Mouse (Mus musculus) monocyte, adult 5-6 weeks (primary cell): ENCODE measurements at regions not wholly inside any gene's neighbourhood (a gene's known extent, or its start where the extent isn't known, plus 50 kb on each side); places are given as distances from the start of the nearest gene placed in this dataset.
"Not testable (repeated sequence)": the region's sequence is repeated elsewhere in the genome, so short reads cannot be mapped to it uniquely, and the experiment has no call there.

Experiments used
- ATAC-seq: fragments of 153-309, 156-312 bp; replicated peaks from 2 replicates; pipeline ENCODE4 v1.8.0; 2017; ENCODE audit warnings: mild to moderate bottlenecking; ENCODE audit not compliant: low TSS enrichment, insufficient number of reproducible peaks, severe bottlenecking, poor library complexity, low FRiP score

GRCm38 (mm10) chr9:33095654-33096053 lies 459.6 kb downstream of the Ets1 start:
- ATAC-seq: peak; percentile 82

DNA sequence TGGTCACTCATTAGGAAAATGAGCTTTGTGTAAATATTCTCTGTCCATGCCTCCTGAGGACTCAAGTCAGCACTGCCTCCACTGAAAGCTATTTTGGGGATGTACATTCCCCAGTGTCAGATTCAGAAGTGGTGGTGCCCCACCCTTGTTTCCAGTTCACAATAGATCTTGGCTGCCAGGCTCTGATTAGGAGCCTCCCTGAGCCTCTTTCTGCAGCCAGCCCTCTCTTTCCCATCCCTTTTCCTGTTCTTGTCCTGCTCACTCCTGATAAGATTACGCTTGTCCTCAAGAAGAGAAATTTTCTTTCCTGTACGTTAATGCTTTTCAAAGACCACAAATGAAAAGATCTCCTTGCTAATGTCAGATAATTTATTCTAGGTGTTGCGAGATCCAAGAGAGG lies 465.2 kb downstream of the Ets1 start:
- no peak for ATAC-seq

- ATAC-seq: no peak
Observed at GRCm38 (mm10) chr9:33104623-33105074, 468.6 kb downstream of the Ets1 start.

DNA sequence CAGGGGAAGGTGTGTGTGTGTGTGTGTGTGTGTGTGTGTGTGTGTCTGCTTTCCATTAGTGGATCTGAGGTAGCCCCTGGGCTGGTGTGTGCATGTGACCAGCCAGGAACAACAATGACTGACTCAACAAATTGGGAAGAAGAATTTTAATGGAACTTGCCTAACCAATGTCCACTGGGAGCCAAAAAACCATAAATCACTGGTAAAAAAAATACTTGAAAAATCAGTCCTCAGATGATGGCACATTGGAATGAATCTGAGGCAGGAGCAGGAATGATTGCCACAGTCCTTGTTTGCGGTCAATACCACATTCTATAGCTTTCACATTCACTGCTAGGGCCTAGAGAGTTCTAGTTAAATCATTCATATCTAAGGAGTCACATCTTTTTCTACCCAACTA lies 487.8 kb downstream of the Ets1 start:
- no peak for ATAC-seq

DNA sequence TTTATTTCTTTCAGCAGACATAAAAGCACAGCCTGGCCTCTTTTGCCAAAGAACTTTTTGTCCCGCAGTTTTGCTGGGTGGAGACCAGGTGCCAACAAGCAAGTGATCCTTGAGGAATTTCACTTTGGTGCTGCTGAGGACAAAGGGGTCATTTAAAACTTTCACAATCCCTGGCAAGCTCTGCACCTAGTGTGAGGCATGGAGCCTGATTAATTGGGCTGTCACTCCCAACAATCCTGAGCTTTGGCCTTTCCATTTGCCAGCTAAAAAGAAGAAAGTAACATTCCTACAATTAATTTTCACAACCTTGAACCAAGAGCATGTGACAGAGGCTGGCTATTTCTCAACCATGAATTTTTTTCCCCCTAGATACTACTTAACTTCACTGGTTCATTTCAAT lies 516.2 kb downstream of the Ets1 start:
- no peak for ATAC-seq

DNA sequence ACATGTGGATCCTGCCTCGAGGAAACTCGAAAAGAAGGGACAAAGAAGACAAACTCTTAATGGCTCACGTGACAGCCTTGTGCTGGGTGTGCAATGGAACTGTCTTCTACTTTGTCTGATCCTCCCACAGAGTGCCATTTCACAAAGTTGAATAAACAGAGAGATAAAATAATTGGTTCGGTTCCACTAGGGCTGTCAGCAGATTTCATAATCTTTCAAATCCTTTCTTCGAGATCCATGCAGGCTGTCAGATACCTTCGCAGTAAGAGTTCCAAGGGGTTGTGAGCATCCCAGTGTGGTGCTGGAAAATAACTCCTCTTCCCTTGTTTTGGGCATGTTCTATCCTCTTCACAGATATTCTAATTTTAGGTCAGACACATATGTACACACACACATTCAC lies 532.1 kb downstream of the Ets1 start:
- ATAC-seq: no peak

GRCm38 (mm10) chr9:33169093-33169492 lies 533.1 kb downstream of the Ets1 start:
- ATAC-seq: not testable (repeated sequence)

DNA sequence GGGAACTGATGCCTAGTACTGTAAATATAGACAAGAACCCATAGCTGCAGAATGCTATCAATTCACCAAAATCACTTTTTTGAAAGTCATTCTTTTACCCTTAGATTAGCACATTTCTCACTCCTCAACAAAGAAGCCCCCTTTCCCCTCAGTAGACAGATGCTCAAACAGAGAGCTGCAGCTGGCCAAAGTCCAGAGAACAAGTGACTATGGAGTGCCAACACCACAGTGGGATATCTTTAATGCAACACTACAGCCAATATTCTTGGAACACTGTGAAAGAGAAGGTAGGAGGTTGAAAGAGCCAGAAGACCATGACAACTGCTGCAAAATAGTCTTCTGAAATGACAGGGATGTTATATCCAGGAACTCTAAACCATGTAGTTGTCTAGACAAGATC lies 544.0 kb downstream of the Ets1 start:
- no peak for ATAC-seq

- no peak for ATAC-seq
Observed at GRCm38 (mm10) chr9:33187187-33187586, 551.2 kb downstream of the Ets1 start.

- ATAC-seq: no peak
Observed at GRCm38 (mm10) chr9:33209083-33209482, 573.1 kb downstream of the Ets1 start.

- no peak for ATAC-seq
Observed at GRCm38 (mm10) chr9:33214523-33214922, 578.5 kb downstream of the Ets1 start.

DNA sequence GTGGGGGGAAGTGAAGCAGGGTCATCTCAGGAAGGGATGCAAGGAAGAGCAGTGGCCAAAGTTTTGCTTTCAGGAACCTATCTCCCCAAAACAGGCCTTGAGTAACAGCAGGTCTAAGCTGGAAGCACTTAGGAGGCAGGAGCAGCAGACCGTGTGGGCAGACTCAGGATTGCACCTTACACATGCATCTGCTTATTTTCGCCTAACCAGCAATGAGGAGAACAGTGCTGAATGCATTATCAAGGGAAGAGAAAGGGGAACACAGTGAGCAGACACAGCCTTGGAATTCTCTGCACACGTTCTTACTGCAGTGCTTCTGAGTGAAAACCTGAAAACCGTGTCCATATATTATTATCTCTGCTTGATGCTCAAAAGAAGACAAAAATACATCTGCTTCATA lies 585.0 kb downstream of the Ets1 start:
- ATAC-seq: no peak

- ATAC-seq: no peak
Observed at GRCm38 (mm10) chr9:33222066-33222805, 586.2 kb downstream of the Ets1 start.

DNA sequence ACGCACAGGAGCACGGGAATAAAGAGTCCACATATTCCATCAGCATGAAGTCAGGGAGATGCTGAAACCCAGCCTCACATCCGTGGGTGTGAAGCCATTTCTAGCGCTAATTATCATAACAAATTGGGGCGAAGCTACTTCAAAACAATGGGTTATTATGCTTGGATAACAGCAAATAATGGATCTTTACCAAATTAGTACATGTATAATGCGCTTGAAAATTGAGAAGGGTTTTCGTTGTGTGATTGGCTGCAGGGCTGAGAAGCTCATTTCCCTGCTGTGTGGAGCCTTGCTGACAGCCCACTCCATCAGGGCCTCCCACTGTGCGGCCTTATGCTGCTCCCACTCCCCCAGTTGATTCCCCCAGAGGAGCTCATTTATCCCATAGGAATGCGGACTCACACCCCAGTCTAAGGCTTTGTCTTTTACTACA lies 597.7 kb downstream of the Ets1 start:
- no peak for ATAC-seq

GRCm38 (mm10) chr9:33238190-33238589 lies 602.2 kb downstream of the Ets1 start:
- no peak for ATAC-seq

- ATAC-seq: no peak
Observed at GRCm38 (mm10) chr9:33238846-33239245, 602.8 kb downstream of the Ets1 start.

DNA sequence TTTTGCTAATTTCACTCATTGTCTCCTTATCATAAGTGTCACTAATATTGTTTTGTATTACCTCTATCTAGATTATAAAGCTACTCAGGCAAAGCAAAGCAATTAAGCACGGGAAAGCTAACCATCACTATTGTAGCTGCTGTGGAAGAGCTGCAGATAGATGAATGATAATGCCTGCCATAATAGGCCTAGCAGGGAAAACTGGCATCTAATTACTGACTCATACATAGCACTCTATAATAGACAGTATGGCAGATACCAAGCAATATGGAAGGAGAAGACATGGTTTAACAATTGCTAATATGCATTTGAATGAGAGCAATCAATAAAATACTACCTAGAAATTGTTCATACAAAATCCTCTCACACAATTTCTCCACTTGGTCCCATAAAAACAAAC lies 604.5 kb downstream of the Ets1 start:
- ATAC-seq: no peak

DNA sequence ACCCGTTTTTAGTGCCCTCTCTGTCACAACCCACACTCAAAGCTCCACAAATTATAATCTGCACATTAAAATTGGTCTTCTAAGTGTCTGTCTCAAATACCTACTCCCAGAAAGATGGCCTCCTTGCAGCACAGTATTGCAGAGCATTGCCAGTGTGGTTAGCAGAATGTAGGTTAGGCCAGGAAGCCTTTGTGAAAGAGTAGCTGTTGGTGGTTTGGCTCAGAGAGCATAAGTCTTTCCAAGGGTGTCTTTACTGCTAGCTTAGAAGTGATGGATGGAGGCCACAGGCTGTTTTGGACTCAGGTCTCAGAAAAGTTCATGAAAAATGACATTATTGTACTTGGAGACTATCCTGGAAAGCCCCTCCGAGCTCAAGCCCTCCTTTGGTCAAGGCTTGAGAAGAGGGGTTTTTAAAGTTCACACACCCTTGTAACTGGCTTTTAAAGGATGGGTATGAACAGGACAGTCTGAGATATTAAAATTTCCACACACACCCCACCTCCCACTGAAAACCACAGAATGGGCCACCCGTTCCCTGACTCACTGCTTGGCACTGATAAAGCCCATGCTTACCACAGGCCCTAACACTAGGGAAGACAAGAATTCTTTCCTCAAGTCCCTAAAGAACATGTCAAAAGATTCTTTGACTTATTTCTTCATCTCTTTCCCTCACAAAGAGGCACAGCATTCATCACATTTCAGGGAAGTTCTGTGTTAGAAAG lies 605.1 kb downstream of the Ets1 start:
- no peak for ATAC-seq

- ATAC-seq: no peak
Observed at GRCm38 (mm10) chr9:33246932-33247331, 610.9 kb downstream of the Ets1 start.

- ATAC-seq: no peak
Observed at GRCm38 (mm10) chr9:33258241-33258640, 622.2 kb downstream of the Ets1 start.
